Mouse (Mus musculus): Measurements from ENCODE around the gene Mmp14.

Mmp14 gene

DNA sequence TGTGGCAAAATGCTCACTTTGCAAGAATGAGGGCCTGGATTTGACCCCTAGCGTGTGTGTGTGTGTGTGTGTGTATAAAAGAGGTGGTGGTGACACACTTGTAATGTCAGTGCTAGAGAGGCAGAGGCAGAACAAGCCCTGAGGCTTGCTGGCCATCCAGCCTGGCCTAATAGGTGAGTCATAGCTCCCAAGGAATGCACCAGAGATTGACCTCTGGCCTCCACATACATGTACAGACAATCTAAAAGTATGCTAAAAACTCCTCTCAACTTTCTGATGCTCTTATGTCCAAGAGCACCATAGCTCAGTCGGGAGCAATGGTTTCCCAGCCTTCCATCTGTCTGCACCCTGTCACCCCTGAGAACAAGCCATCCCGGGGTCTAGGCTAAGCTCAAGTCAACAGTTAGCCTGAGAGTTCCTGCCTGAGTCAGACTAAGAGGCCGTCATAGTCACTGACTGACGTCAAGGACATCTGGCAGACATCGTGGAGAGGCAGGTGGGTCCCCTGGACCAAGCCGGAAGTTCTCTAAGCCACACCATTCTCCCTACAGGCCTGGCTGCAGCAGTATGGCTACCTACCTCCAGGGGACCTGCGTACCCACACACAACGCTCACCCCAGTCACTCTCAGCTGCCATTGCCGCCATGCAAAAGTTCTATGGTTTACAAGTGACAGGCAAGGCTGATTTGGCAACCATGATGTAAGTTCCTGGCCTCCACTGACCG lies 3.9 kb downstream of the Mmp14 start:
- no peak for DNase-seq

DNA sequence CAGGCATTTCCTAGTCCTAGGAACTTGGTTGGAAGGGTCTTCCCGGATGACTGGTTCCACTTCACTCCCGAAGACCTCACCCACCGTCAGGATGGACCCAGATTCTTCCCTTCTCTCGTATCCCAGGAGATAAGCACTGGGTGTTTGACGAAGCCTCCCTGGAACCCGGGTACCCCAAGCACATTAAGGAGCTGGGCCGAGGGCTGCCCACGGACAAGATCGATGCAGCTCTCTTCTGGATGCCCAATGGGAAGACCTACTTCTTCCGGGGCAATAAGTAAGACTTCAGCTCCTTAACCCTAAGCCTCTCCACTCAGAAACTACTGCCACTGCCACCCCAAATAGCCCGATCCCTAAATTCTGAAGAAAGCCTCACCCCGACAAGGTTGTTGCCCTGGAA lies 7.7 kb downstream of the Mmp14 start:
- no peak for DNase-seq

DNA sequence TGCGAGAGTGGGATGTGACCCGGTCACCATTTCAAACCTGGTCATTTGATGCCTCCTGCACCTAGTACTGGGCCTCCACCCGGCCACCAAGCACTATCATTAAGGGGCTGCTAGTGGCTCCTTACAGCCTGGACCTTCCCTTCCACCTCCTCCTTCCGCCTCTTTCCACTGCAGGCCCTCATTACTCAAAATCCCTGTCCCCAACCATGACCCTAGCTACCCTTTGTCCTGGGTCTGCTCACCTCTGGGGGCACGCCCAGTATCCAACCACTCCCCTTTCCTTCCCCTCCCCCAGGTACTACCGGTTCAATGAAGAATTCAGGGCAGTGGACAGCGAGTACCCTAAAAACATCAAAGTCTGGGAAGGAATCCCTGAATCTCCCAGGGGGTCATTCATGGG lies 8.2 kb downstream of the Mmp14 start:
- no peak for DNase-seq

DNA sequence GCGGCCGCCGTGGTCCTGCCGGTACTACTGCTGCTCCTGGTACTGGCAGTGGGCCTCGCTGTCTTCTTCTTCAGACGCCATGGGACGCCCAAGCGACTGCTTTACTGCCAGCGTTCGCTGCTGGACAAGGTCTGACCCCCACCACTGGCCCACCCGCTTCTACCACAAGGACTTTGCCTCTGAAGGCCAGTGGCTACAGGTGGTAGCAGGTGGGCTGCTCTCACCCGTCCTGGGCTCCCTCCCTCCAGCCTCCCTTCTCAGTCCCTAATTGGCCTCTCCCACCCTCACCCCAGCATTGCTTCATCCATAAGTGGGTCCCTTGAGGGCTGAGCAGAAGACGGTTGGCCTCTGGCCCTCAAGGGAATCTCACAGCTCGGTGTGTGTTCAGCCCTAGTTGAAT lies 9.1 kb downstream of the Mmp14 start:
- DNase-seq = no peak

DNA sequence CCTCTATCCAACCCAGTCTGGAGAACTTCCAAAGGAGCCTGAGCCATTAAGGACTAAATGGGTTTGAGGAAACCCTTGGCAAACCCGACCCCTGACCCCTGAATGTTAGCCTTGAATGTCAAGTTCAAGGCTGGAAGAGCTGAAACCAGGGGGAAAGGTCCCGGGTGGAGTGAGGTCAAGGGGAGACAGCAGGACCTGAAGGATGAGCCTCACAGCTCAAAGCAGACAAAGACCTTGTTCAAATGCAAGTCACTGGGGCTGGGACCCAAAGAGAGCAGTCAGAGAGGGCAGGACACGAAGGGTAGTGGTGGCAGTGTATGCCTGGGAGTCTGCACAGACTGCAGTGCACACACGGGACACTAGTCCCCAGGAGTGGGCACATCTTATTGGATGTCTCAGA lies 10.0 kb downstream of the Mmp14 start:
- no peak for DNase-seq

DNA sequence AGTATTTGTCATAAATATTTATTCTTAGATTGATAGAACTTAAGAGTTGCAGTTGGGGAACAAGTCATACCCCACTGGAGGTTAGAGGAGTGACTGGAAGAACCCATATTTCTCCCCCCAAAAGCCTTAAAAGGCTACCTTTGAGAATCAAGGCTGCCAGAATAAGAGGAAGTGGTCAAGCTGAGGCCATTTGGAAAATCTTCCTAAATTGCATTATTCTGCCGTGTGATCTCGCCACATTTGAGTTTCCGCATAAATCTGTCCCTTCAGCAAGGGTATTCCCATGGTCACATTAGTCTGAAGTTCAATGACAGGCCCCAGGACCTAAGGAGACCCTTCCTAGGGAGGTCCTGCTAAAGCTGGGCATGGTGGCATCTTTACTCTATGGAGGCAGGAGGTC lies 11.1 kb downstream of the Mmp14 start:
- no peak for DNase-seq

DNA sequence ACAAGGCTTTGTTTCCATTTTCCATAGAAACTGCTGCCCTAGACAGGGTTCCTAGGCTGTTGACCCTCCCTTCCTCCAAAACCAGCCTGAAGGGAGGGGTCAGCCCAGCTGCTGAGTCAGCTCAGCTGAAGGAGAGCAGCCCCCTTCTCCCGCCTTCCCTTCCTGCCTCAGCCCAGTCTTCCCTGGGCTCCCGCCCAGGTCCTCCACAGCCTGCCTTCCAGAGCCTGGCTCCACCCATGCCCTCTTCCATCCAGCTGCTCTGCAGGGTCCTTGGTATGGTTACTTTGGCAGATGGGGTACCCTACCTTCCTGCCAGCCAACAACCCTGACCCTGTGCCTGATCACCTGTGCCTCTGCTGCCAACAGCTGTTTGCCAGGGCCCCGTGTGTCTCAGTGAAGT lies 11.8 kb downstream of the Mmp14 start:
- no peak for DNase-seq

DNA sequence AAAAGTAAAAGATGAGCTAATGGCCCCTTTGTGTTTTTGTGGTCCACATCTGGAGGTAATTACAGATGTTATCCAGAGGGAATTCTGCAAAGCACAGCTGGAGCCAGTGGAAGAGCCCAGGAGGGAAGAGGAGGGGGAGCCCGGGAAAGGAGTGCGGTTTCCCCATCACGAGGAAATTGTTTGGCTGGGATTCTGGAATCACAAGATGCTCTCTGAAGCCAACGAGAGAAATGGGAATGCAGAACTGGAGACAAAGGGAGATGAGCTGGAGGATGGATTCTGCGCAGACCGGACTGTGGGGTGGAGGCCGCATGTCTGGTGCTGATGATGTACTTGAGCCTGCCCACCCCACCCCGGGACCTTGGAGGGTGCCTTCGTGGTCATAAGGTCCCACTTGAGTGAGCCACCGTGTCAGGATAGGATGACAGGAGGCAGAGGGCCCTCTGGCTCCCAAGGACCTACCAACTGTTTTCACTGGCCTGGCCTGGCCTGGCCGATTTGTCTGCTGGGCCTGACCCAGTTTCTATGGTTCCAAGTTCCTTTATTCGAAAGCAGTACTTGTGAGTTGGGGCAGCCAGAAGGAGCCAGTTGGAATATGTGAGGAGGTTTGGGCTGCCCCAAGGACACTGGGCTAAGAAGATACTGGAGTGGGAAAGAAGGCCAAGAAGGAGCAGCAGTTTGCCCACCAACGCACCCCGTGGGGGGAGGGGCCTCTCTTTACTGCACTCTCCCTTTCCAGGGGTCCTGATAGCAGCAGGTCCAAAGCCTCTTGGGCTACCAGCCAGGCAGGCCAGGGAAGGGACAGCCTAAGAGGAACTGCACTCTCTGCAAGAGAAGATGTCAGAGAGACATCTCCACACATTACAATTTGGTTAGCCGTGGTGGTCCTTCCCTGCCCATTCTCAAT lies 12.6 kb downstream of the Mmp14 start:
- DNase-seq = no peak

DNA sequence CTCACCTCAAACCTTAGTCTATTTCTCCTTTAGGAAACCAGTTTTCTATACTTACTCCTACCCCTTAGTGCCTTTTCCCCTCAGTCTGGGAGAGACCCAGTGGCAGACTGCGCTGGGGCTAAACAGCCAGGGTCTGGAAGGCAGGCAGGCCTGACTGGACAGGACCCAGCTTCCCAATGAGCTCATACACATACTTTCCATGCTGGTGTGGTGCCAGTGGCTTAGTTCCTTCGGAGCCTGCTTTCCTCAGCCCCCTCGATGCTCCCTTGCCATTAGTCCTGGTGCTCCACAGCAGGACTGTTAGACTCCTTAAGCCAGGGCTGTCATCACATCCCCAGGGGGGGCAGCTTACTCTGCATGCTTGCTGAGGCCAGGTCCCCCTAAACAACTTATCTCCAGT lies 14.1 kb downstream of the Mmp14 start:
- DNase-seq = no peak

DNA sequence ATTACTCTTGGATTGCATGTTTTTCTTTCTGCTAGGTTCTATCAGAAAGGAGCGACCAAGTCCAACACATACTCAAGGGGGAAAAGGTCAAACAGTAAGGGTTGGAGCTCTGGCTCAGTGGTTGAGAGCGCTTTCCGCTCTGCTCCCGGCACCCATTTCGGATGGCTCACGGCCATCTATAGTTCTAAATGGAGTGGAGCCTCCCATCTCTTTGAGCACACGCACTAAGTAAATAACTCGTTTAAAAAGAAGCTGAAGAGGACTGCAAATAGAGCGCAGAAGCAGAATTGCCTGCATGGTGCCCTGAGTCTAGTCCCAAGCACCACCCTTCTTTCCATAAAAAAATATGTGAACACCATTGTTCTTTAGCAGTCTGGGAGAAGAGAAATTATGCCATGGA lies 22.2 kb downstream of the Mmp14 start:
- DNase-seq = no peak

DNA sequence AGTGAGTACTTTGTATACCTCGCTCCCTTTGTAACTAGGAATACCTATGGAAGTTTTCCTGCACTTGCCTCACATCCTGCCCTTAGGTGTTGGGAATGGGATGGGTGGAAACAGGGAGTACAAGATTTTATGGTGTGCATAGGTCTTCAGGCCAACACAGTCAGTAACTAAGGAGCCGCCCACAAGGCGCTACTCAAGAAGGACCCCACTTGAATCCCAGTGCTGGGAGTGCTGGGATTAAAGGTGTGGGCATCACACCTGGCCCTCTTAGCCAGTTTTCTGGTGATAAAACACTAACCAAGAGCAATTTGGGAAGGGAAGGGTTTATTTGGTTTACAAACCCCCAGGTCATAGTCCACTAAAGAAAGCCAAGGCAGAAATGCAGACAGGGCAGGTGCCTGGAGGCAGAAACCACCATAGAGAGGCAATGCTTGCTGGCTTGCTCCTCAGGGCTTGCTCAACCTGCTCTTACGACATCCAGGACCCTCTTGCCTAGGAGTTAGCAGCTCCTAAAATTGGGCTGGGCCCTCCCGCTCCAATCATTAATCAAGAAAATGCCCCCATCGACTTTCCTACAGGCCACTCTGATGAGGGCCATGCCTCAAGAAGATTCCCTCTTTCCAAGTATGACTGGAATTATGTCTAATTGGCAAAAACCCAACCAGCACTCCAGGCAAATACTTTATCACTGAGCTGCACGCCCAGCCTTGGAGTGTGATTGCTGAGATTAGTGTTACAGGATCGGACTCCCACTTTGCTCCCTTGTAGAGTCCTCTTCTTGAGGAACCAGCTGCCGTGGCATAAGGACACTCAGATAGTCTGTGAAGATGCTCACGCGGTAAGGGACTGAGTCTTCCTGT lies 23.5 kb downstream of the Mmp14 start:
- DNase-seq = no peak

DNA sequence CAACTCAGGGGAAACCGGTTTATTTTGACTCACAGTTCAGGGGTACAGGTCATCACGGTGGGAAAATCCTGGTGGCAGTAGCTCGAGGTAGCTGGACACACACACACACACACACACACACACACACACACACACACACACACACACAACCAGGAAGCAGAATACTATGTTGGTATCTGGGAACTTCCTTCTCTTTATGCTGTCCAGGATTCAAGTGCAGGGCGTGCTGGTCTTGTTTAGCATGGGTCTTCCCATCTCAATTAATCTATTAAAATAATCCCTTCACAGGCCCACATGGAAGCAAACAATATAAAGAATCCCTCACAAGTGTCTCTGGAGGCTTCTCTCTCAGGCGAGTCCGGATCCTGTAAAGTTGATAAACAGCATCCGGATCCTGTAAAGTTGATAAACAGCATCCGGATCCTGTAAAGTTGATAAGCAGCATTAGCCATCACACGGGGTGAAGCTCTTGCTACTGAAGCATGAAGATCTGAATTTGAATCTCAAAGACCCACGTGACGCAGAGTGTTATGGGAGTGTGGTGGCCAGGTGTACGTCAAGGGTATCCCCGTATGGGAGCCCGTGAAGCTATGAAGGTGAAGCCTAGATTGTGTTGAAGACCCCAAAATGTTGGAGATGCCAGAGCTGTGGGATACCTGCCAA lies 26.6 kb downstream of the Mmp14 start:
- no peak for DNase-seq

DNA sequence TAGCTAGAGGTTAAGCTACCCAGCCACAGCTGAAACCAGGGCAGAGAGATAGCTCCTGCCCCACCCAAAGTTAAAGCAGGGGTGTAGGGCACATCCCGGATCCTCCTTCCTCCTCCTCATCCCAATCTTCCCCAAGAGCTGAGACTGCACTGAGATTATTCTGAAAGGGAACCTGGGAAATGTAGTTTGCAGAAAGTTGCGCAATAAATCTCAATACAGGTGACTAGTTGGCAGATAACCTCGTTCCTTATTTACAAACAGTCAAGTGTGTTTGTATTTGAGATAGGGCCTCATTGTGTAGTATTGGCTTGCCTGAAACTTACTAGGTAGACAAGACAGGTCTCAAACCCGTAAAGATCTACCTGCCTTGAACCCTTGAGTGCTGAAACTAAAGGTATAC lies 30.7 kb downstream of the Mmp14 start:
- DNase-seq = no peak

DNA sequence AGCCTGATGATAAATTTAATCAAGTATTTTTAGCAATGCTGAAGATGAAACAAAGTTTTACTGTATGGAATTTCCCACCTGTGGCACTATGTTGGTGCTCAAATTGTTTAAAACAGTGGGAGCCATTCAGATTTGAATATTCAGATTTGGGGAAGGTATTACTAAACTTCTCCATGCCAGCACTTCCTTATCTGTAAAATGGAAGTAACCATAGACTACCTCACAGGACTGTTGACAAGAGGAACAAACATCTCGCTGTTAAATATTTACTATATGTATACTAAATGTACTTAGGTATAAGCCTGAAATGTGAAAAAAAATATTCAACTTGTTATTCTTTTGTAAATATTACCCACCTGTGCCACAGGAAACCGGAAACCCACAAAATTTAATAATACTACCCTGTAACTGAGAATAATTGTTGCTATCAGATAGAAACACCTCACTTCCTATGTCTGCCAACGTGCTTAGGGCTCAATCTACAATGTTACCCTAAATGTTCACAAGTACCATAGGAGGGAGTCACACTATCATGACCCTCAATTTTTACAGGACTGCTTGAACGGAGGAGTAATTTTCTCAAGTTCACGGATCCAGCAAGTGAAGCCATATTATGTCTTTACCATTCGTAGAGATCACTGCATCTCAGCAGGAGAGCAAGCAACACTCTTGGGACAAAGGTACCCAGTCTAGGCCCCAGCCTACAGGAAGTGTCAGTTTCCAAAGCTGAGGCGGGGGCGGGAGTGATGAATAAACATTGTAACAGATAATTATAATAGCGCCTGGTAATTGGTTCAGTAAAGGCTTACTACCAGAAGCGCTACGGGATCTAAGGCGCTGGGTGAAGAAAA lies 31.9 kb downstream of the Mmp14 start:
- DNase-seq = no peak

DNA sequence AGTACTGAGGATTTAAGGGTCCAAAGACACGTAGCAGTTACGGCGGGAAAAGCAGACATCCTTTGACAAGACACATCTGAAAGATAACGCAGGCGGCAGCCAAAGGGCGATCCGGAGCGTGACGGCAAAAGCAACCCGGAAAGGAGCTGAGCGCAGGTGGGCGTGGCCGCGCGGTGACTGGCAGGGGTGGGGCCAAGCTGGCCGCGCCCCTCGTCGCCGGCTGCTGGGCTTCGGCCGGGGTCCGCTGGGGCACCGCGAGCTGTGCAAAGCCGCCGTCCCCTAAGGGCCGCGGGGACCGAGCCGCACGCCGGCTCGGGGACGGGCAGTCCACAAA lies 32.5 kb downstream of the Mmp14 start, which contains the start of gene Lrp10:
TSS of gene Lrp10 (plus strand) at position 179 of the 334 bp plus-strand sequence.
- DNase-seq = peak; percentile 88 to 95

DNA sequence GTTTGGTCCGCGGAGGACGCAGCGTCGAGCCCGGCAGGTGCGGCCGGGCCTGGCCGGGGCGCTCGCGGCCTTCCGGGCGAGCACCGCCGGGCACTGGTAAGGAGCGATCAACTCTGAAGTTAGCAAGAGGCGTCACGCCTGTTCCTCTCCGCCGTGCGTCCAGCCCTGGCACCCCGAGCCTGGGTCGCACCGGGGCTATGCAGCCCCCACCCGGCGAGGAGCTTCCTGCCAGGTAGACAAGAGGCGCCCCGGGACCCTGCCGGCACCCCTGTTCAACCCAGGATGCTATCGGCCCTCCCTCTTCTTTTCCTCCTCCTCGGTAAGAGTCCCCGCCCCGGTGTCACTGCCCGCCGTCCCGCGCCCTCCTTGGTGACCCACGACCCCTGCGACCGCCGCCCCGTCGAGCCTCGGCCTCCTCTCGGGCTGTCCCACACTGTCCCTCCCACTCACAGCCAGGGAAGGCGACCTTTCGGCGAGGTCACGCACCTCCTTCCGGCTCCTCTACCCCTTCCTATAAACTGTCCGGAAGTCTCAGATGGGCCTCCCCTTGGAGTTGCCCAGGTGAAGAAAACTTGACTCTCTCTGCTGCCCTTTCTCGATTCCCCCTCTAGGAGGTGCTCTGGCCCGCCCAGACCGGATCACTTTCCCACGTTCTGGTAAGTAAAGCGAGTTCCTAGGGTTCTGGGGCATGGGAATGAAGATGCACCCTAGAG lies 33.0 kb downstream of the Mmp14 start:
- DNase-seq = peak; percentile 63 to 71

DNA sequence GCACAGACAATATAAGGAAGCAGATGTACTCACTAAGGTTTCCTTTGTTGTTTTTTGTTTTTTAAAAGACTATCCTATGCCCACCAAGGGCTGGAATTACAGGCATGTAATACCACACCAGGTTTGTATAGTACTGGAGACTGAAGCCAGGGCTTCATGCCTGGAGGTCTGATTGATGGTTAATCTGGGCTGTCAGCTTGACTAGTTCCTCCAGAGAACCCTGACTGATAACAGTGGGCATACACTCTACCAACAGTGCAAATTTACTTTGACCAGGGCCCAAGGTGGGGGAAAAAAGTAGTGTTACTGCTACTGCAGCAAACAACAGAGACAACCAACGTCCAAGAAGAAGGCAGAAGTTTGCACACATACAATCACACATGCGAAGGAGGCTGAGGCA lies 40.1 kb downstream of the Mmp14 start:
- DNase-seq = no peak

DNA sequence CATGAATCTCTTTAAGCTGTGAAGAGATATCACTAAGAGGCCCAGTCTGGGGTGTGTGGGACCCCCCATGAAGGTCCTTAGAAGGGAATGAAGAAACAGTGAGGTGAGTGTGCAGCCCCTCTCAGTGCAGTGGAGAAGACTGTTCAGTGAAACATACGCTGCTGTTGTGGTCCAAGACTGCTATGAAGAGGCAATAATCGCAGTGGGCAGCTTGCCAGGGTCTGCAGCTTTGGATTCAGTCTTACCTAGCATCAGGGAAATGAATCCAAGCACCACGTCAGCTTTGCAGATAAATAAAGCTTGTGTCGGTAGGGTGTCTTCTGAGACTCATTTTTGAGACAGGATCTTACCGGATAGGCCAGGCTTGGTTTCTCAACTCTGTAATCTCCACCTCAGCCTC lies 41.3 kb downstream of the Mmp14 start:
- DNase-seq = no peak

DNA sequence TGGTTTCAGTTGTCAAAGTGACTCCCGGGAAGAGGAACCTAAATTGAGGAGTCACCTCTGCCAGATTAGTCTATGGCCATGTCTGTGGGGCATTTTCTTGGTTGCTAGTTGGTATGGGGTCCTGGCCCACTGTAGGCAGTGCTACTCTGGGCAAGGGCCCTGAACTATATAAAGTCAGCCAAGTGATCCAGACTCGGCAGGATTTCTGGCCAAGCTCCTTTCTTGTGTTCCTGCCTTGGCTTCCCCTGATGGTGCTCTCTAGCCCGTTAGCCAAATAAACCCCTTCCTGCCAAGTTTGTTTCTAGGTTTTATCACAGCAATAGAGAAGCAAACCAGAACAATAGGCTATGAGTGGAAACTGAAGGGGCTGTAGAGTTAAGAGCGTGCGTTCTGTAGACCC lies 43.3 kb downstream of the Mmp14 start:
- DNase-seq = no peak

DNA sequence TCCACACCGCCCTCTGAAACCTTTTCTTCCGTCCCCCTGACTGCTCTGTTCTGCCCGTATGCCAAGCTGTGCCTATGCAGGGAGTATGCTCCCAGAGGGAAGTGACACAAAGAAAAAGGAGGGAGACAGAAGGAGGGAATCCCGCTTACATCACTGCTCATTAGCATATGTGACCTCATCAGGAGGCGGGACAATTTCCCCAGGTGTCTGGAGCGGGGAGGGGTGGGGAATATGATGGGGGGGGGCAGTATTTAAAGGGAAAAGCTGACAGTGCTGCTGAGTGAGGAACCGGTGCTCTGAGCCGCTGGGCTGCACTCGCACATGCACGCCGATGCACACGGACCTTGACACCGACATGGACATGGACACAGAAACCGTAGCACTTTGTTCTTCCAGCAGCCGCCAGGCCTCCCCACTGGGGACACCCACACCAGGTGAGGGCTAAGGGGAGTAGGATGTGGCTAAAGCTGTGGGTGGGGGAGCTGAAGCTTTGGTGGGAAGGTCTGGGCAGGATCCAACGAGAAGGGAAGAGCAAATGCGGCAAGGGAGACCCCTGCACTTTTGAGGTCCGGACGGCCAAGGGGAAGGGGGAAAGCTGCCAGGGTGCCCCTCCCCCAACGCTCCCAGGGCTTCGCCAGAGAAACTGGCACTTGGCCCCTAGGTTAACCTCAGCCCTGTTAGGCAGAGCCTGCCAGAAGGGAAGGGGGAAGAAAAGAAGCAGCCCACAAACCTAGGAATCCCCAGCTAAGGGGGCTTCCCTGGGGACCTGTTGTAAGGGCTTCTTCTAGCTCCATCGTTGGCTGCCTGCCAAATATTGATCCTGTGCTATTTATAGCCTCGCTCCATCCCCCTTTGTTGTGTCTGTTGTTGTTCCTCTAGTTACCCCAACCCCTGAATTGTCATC lies 44.8 kb downstream of the Mmp14 start, which contains the start of gene Rem2:
TSS of gene Rem2 (plus strand) at position 160 of the 904 bp plus-strand sequence.
- DNase-seq = no peak

Data from spleen, adult 18-20 months (tissue).